In genomic region chr2:84481863-84482262, GRCm38 (mm10) we compare ENCODE assay signal across 8 mouse cellular contexts. TPM values are rescaled to one million over a fixed set of nuclear protein-coding genes. Genes with fewer than 3 reads are reported as not detected.
DNase-seq lines count a peak whose midpoint lies in the region; ATAC-seq and TF ChIP-seq lines count a peak whose summit lies in the region.

No protein-coding gene starts in this region.

- no peaks in the 10 kb centered on the region for H3K27me3 ChIP-seq in forebrain, embryonic 16.5 days (replicated peaks; ENCODE audit: control insufficient read depth, insufficient read depth, low read length)
- no peaks in the 10 kb centered on the region for H3K27me3 ChIP-seq in limb, embryonic 11.5 days (ENCODE audit: control insufficient read depth, insufficient read depth, low read length)
- H3K27me3 ChIP-seq in thymus, adult 2 months (ENCODE audit: control insufficient read depth, insufficient read depth, low read length), result no peaks in the 10 kb centered on the region

- 55% methylated on average over 7 of the region's 7 CpGs for whole genome bisulfite sequencing in forebrain, embryonic 16.5 days
- 50% methylated on average over 7 of the region's 7 CpGs for WGBS in limb, embryonic 11.5 days
- WGBS in thymus, adult 2 months, result 2% methylated on average over 7 of the region's 7 CpGs

- no peak for TF ChIP-seq CTCF in thymus, adult 2 months (IDR thresholded peaks at IDR 0.05; ENCODE audit: borderline replicate concordance, control insufficient read depth, extremely low read depth, insufficient read depth, low read length, poor library complexity)

- peaks cover 0 to 6% of the 10 kb centered on the region in 2 experiments; a peak in 3 of 4 replicates for H3K4me1 ChIP-seq in ES-E14 (ENCODE audit: control insufficient read depth in 2 of 2, insufficient read depth in 2 of 2, low read length in 2 of 2, poor library complexity in 1 of 2)
- no peaks in the 10 kb centered on the region for H3K4me1 ChIP-seq in forebrain, embryonic 16.5 days (replicated peaks; ENCODE audit: control insufficient read depth, insufficient read depth, low read length)
- no peaks in the 10 kb centered on the region for H3K4me1 ChIP-seq in limb, embryonic 11.5 days (ENCODE audit: control insufficient read depth, insufficient read depth, low read length)
- no peaks in the 10 kb centered on the region for H3K4me1 ChIP-seq in thymus, adult 2 months (replicated peaks; ENCODE audit: control insufficient read depth, insufficient read depth, low read length)

- no peak overlapping the region for H3K27ac ChIP-seq in ES-E14 (ENCODE audit: insufficient read depth, low read depth, low read length, poor library complexity, severe bottlenecking)
- H3K27ac ChIP-seq in forebrain, embryonic 16.5 days (ENCODE audit: low read length), result no peak overlapping the region
- no peak overlapping the region for H3K27ac ChIP-seq in limb, embryonic 11.5 days (replicated peaks; ENCODE audit: low read depth, low read length)
- no peak overlapping the region; the same call in 1 of the 2 replicates for H3K27ac ChIP-seq in thymus, adult 2 months (ENCODE audit: control insufficient read depth, insufficient read depth, low read length)

- in situ Hi-C loops in ES-E14 (cut with MboI; ENCODE audit: low sequenced_read_pairs in 2 of 2, unreplicated experiment in 2 of 2), result no loop called here

- no peaks in the 10 kb centered on the region for H3K9me3 ChIP-seq in ES-E14 (ENCODE audit: control insufficient read depth, insufficient read depth, low read depth, low read length)
- H3K9me3 ChIP-seq in forebrain, embryonic 16.5 days (ENCODE audit: control insufficient read depth, low read length), result no peaks in the 10 kb centered on the region
- no peaks in the 10 kb centered on the region for H3K9me3 ChIP-seq in limb, embryonic 11.5 days (ENCODE audit: control insufficient read depth, low read length)

- TF ChIP-seq POLR2A in thymus, adult 2 months (IDR thresholded peaks at IDR 0.05; ENCODE audit: control insufficient read depth, extremely low read depth, insufficient read depth, low read length, poor library complexity), result no peak

- H3K4me3 ChIP-seq in ES-E14 (ENCODE audit: insufficient read depth in 1 of 2, low read depth in 1 of 2, low read length in 2 of 2, poor library complexity in 1 of 2, severe bottlenecking in 1 of 2), result no peak overlapping the region
- H3K4me3 ChIP-seq in forebrain, embryonic 16.5 days (replicated peaks; ENCODE audit: low read length), result no peak overlapping the region; the same call in 1 of the 2 replicates
- no peak overlapping the region for H3K4me3 ChIP-seq in limb, embryonic 11.5 days (ENCODE audit: low read depth, low read length)
- H3K4me3 ChIP-seq in thymus, adult 2 months (ENCODE audit: control insufficient read depth, insufficient read depth, low read length), result no peak overlapping the region

- no peaks in the 10 kb centered on the region for H3K36me3 ChIP-seq in ES-E14 (ENCODE audit: control insufficient read depth, insufficient read depth, low read length, poor library complexity, severe bottlenecking)
- H3K36me3 ChIP-seq in forebrain, embryonic 16.5 days (ENCODE audit: control insufficient read depth, insufficient read depth), result no peaks in the 10 kb centered on the region
- H3K36me3 ChIP-seq in limb, embryonic 11.5 days (ENCODE audit: control insufficient read depth, insufficient read depth, low read length), result no peaks in the 10 kb centered on the region
- H3K36me3 ChIP-seq in thymus, adult 2 months (ENCODE audit: control insufficient read depth, insufficient read depth, low read length), result no peaks in the 10 kb centered on the region

- peak; percentile 88 for ATAC-seq in forebrain, embryonic 16.5 days
- ATAC-seq in inflammation-experienced regulatory T-cells, adult 6 months, result peak; percentile 96
- ATAC-seq in limb, embryonic 11.5 days (ENCODE audit: insufficient number of reproducible peaks, low FRiP score, low TSS enrichment, low read depth), result 0 out of 2 replicates have a peak, but pooled peaks have one; percentile 22
- ATAC-seq in monocyte, adult 5-6 weeks (replicated peaks; ENCODE audit: insufficient number of reproducible peaks, low FRiP score, low TSS enrichment, poor library complexity, severe bottlenecking), result peak; percentile 70
- ATAC-seq in erythroid progenitor cell, adult 5-6 weeks (replicated peaks; ENCODE audit: low FRiP score, poor library complexity, severe bottlenecking), result no peak

- H3K9ac ChIP-seq in ES-E14 (ENCODE audit: insufficient read depth, low read depth, low read length, poor library complexity, severe bottlenecking), result no peak overlapping the region
- no peak overlapping the region for H3K9ac ChIP-seq in forebrain, embryonic 16.5 days (replicated peaks; ENCODE audit: low read depth, low read length)
- H3K9ac ChIP-seq in limb, embryonic 11.5 days (ENCODE audit: low read length), result no peak overlapping the region; the same call in 1 of the 2 replicates

- peak; percentile 87 for DNase-seq in CD4-positive helper T cell, adult 2 months (ENCODE audit: low read depth, low spot score)
- DNase-seq in ES-E14 (ENCODE audit: low read depth, low spot score), result no peak
- peak; percentile 39 for DNase-seq in limb, embryonic 11.5 days (ENCODE audit: low spot score)
- DNase-seq in thymus, adult 2 months, result peak; percentile 59

- H3K4me2 ChIP-seq in forebrain, embryonic 16.5 days (ENCODE audit: low read length), result 0 out of 2 replicates have a peak overlapping the region, but pooled peaks have one; percentile 19
- no peak overlapping the region for H3K4me2 ChIP-seq in limb, embryonic 11.5 days (ENCODE audit: low read depth, severe bottlenecking)

TF ChIP-seq in ES-E14, 5 proteins besides CTCF, POLR2A, EP300 and RAD21:
- no peak for TF ChIP-seq ZC3H11A (IDR thresholded peaks at IDR 0.05; ENCODE audit: borderline replicate concordance, low read depth, low read length)
- TF ChIP-seq MAFK (IDR thresholded peaks at IDR 0.05; ENCODE audit: insufficient read depth, low read depth, low read length), result no peak
- peak; percentile 86 for TF ChIP-seq HCFC1 (IDR thresholded peaks at IDR 0.05; ENCODE audit: borderline replicate concordance, insufficient read depth, low read length)
- no peak for TF ChIP-seq ZNF384 (IDR thresholded peaks at IDR 0.05; ENCODE audit: low read depth, low read length)
- no peak for TF ChIP-seq CHD2 (IDR thresholded peaks at IDR 0.05; ENCODE audit: low read depth, low read length)

RNA-seq across cellular contexts. Expression of gene Tfpi, which starts 5.3 kb away (rescaled TPM):
- total RNA-seq in ES-E14 (2012; rRNA removed), result 80.4 and 110 TPM in 2 replicates
- 11.8 and 17.9 TPM in 2 replicates for polyA plus RNA-seq in forebrain, embryonic 16.5 days (2015; fragmentation: Nextera tagmentation; extraction: Ambion mirVana)
- 1 to 10 TPM; 1.6 to 4.9 (median 4.2) TPM for polyA plus RNA-seq in inflammation-experienced regulatory T-cells, adult 6 months (2017; shearing (Covaris generic))
- 12.4 and 14.1 TPM in 2 replicates for polyA plus RNA-seq in limb, embryonic 11.5 days (2014; fragmentation: Nextera tagmentation; extraction: Ambion mirVana)
- total RNA-seq in monocyte, adult 5-6 weeks (2017), result 2.2 to 4.7 TPM (median 4.2 TPM) in 3 replicates
- 1.5 and 2.3 TPM in 2 replicates for polyA plus RNA-seq in thymus, adult 2 months (2012; rRNA removed)
- total RNA-seq in erythroid progenitor cell, adult 5-6 weeks (2015; ENCODE audit: low replicate concordance), result 7.1 and 14.4 TPM in 2 replicates
- 2.4 and 2.9 TPM in 2 replicates for total RNA-seq in erythroid progenitor cell, adult 5-6 weeks (2017; ENCODE audit: low replicate concordance)

RNA-seq across cellular contexts. Expression of gene Calcrl, which starts 56.7 kb away (rescaled TPM):
- total RNA-seq in ES-E14 (2012; rRNA removed), result 1.0 and 1.2 TPM in 2 replicates
- polyA plus RNA-seq in forebrain, embryonic 16.5 days (2015; fragmentation: Nextera tagmentation; extraction: Ambion mirVana), result 5.8 and 8.2 TPM in 2 replicates
- polyA plus RNA-seq in inflammation-experienced regulatory T-cells, adult 6 months (2017; shearing (Covaris generic)), result 10 to 100 TPM; 28.9 to 33.5 (median 29.7) TPM
- polyA plus RNA-seq in limb, embryonic 11.5 days (2014; fragmentation: Nextera tagmentation; extraction: Ambion mirVana), result 18.7 and 19.7 TPM in 2 replicates
- total RNA-seq in monocyte, adult 5-6 weeks (2017), result 29.0 to 40.3 TPM (median 31.7 TPM) in 3 replicates
- polyA plus RNA-seq in thymus, adult 2 months (2012; rRNA removed), result 7.5 and 8.7 TPM in 2 replicates
- 5.4 and 9.2 TPM in 2 replicates for total RNA-seq in erythroid progenitor cell, adult 5-6 weeks (2015; ENCODE audit: low replicate concordance)
- total RNA-seq in erythroid progenitor cell, adult 5-6 weeks (2017; ENCODE audit: low replicate concordance), result 9.4 and 21.5 TPM in 2 replicates
